Mouse (Mus musculus): ENCODE results near the gene Cftr. TPM values are rescaled to one million over a fixed set of nuclear protein-coding genes. Genes with fewer than 3 reads are reported as not detected.
A peak's percentile ranks its signal among the peaks of the same experiment; 100 is the strongest.

The Cftr gene
- polyA plus RNA-seq, 1 experiment from 2014 or later, result 7.4 TPM

DNA sequence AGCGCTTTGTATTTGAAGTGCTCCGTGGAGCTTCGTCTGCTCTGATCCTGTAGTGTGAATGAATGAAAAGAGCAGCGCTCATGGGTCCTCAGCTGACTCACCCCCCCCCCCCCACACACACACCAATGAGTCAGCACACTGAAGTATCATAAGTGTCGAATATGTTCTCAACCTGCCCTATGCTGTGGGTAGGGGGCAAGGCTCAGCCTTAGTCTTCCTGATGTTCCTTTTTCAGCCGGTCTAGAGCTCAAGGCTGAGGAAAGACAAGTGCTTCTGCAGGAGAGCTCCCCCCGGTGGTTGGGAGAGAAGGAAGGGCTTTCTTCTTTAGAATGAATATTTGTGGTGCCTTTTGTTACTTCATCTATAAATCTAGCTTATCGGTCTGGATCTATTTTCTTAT is 1.1 kb downstream of the Cftr start:
- H3K36me3 ChIP-seq (ENCODE audit: control insufficient read depth, insufficient read depth), result no peaks in the 10 kb centered on the region
- WGBS, result 28% methylated on average over 8 of the region's 8 CpGs
- 0 out of 2 replicates have a peak, but pooled peaks cover 2% of the 10 kb centered on the region for H3K4me1 ChIP-seq (replicated peaks; ENCODE audit: control insufficient read depth, insufficient read depth, low read length)
- peak overlapping the region; percentile 81 for H3K4me2 ChIP-seq (replicated peaks; ENCODE audit: low read depth)
- ATAC-seq, result peak; percentile 85
- no peaks in the 10 kb centered on the region for H3K9me3 ChIP-seq (ENCODE audit: control insufficient read depth)
- peak overlapping the region; percentile 52 for H3K4me3 ChIP-seq (ENCODE audit: low read depth, low read length)
- no peak overlapping the region for H3K9ac ChIP-seq (ENCODE audit: low read depth, low read length)
- H3K27me3 ChIP-seq (replicated peaks; ENCODE audit: control insufficient read depth, insufficient read depth, low read length), result no peaks in the 10 kb centered on the region
- peak; percentile 75 for TF ChIP-seq CTCF (IDR thresholded peaks at IDR 0.05; ENCODE audit: low read depth)
- no peak overlapping the region for H3K27ac ChIP-seq (ENCODE audit: low read depth, low read length)

DNA sequence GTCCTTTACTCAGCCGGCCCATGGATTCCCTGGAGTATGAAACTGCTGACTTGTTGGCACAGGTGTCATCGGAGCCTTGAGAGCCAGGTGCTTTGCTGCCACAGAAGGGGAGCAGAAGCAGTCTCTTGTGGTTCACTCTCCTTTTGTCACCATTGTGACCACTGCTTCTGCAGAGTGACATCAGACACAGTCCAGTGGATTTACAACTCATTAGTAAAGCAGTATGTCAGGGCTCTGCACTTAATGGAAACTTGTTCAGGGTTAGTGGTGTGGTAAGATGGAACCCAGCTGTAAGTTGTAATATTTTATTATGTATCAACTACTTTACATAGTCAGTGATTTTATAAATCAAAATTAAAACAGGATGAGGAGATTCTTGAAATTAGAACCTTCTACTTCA is 7.0 kb downstream of the Cftr start:
- Histone ChIP-seq H3K36me3 (ENCODE audit: control insufficient read depth, insufficient read depth) (no peaks in the 10 kb centered on the region), H3K9me3 (ENCODE audit: control insufficient read depth) (no peaks in the 10 kb centered on the region), H3K4me1 (replicated peaks; ENCODE audit: control insufficient read depth, insufficient read depth, low read length) (0 out of 2 replicates have a peak, but pooled peaks cover 2% of the 10 kb centered on the region), H3K9ac (ENCODE audit: low read depth, low read length) (no peak overlapping the region), H3K27me3 (replicated peaks; ENCODE audit: control insufficient read depth, insufficient read depth, low read length) (no peaks in the 10 kb centered on the region), H3K27ac (ENCODE audit: low read depth, low read length) (no peak overlapping the region), H3K4me3 (ENCODE audit: low read depth, low read length) (no peak overlapping the region), H3K4me2 (replicated peaks; ENCODE audit: low read depth) (no peak overlapping the region)
- ATAC-seq, result no peak
- 55% methylated on average over 2 of the region's 2 CpGs for WGBS
- no peak for TF ChIP-seq CTCF (IDR thresholded peaks at IDR 0.05; ENCODE audit: low read depth)

DNA sequence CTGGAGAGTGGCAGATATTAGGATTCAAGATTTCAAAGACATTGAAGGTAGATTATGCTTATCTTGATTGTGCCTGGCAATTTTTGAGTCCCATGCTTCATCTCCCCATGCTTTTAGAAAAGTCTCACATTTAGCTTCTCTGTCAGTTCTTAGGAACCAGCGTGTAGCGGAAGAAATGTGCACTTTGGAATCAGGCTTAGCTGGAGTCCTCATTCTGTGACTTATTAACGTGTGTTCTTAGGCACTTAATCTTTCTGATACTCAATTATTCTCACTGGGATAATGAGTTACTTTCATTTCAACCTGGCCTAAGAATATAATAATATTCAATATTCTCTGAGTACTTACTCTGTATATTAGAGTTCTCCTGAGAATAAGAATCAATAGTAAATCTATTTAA is 10.2 kb downstream of the Cftr start:
- WGBS, result 44% methylated on average over 3 of the region's 3 CpGs

DNA sequence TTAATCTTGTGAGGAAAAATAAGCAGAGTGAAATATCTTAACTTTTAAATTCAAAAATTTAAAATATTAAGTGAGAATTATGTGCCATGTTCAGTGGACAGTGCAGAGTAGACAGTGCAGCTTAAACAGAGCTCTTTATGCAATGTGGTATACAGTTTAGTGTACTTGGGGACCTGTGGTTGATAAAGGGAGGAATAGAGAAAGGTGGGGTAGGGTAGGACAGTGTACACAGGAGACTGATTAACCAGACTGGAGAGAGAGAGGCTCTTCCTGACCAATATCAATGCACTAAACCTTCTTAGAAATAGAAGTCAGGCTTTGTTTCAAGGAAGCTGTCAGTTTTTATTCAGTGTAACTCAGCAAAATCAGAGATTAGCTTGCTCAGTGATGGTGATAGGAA is 12.4 kb downstream of the Cftr start:
- Histone ChIP-seq H3K4me1 (replicated peaks; ENCODE audit: control insufficient read depth, insufficient read depth, low read length) (no peaks in the 10 kb centered on the region), H3K36me3 (ENCODE audit: control insufficient read depth, insufficient read depth) (no peaks in the 10 kb centered on the region), H3K9ac (ENCODE audit: low read depth, low read length) (no peak overlapping the region), H3K4me2 (replicated peaks; ENCODE audit: low read depth) (no peak overlapping the region), H3K9me3 (ENCODE audit: control insufficient read depth) (no peaks in the 10 kb centered on the region), H3K27me3 (replicated peaks; ENCODE audit: control insufficient read depth, insufficient read depth, low read length) (no peaks in the 10 kb centered on the region), H3K27ac (ENCODE audit: low read depth, low read length) (no peak overlapping the region; the same call in 1 of the 2 replicates), H3K4me3 (ENCODE audit: low read depth, low read length) (no peak overlapping the region)
- no peak for TF ChIP-seq CTCF (IDR thresholded peaks at IDR 0.05; ENCODE audit: low read depth)
- peak; percentile 55; the same call in 1 of the 2 replicates for ATAC-seq

More for the DNA sequence above, 10.2 kb downstream of the Cftr start:
- Histone ChIP-seq H3K4me1 (replicated peaks; ENCODE audit: control insufficient read depth, insufficient read depth, low read length) (0 out of 2 replicates have a peak, but pooled peaks cover under 1% of the 10 kb centered on the region), H3K4me2 (replicated peaks; ENCODE audit: low read depth) (peak overlapping the region; percentile 53), H3K9me3 (ENCODE audit: control insufficient read depth) (no peaks in the 10 kb centered on the region), H3K9ac (ENCODE audit: low read depth, low read length) (no peak overlapping the region), H3K36me3 (ENCODE audit: control insufficient read depth, insufficient read depth) (no peaks in the 10 kb centered on the region), H3K27ac (ENCODE audit: low read depth, low read length) (no peak overlapping the region), H3K4me3 (ENCODE audit: low read depth, low read length) (no peak overlapping the region), H3K27me3 (replicated peaks; ENCODE audit: control insufficient read depth, insufficient read depth, low read length) (no peaks in the 10 kb centered on the region)
- ATAC-seq, result peak; percentile 80
- no peak for TF ChIP-seq CTCF (IDR thresholded peaks at IDR 0.05; ENCODE audit: low read depth)

DNA sequence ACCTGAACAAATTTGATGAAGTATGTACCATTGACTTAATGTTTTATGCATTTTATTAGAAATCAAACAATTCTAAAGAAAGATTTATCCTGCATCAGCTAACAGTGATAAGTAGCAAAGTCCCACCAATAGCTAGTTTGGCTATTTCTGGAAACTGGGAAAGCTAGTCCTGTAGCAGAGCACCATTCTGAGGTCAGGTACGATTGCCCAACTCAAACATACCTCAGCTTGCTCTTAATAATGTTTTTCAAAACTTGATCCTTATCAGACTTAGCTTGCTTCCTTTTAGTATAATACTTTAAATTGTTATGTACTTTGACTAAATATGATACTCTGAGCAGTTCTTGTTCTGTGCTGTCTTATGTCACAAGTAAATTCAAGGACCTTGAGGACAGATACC is 50.2 kb downstream of the Cftr start:
- no peak overlapping the region for H3K4me3 ChIP-seq (ENCODE audit: low read depth, low read length)
- WGBS, result 46% methylated on average over 1 of the region's 1 CpGs
- no peaks in the 10 kb centered on the region for H3K36me3 ChIP-seq (ENCODE audit: control insufficient read depth, insufficient read depth)
- H3K27me3 ChIP-seq (replicated peaks; ENCODE audit: control insufficient read depth, insufficient read depth, low read length), result no peaks in the 10 kb centered on the region
- no peaks in the 10 kb centered on the region for H3K4me1 ChIP-seq (replicated peaks; ENCODE audit: control insufficient read depth, insufficient read depth, low read length)
- no peak for TF ChIP-seq CTCF (IDR thresholded peaks at IDR 0.05; ENCODE audit: low read depth)
- ATAC-seq, result no peak
- no peaks in the 10 kb centered on the region for H3K9me3 ChIP-seq (ENCODE audit: control insufficient read depth)
- H3K4me2 ChIP-seq (replicated peaks; ENCODE audit: low read depth), result no peak overlapping the region
- H3K9ac ChIP-seq (ENCODE audit: low read depth, low read length), result no peak overlapping the region
- no peak overlapping the region for H3K27ac ChIP-seq (ENCODE audit: low read depth, low read length)

DNA sequence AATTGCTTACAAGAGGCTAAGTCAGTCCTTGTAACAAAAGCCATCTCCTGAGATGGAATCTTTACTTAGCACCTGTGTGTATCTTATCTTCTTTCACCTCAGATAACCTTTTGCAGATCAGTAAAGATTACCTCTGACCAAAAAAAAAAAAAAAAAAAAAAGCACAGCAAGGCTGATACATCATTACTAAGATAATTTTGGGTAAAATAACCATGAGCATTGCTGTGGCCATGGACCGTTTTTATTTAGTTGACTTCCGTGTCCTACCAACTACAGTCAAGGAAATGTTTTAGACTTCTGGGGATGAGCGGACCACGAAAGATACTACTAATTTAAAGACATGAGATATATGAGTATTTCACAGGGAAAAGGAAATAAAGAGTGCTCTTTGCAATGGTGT is 52.7 kb downstream of the Cftr start:
- 90% methylated on average over 4 of the region's 4 CpGs for WGBS
- H3K36me3 ChIP-seq (ENCODE audit: control insufficient read depth, insufficient read depth), result no peaks in the 10 kb centered on the region
- no peak for ATAC-seq
- no peak overlapping the region for H3K27ac ChIP-seq (ENCODE audit: low read depth, low read length)
- H3K4me1 ChIP-seq (replicated peaks; ENCODE audit: control insufficient read depth, insufficient read depth, low read length), result no peaks in the 10 kb centered on the region
- no peak overlapping the region for H3K4me2 ChIP-seq (replicated peaks; ENCODE audit: low read depth)
- H3K27me3 ChIP-seq (replicated peaks; ENCODE audit: control insufficient read depth, insufficient read depth, low read length), result no peaks in the 10 kb centered on the region
- H3K9me3 ChIP-seq (ENCODE audit: control insufficient read depth), result no peaks in the 10 kb centered on the region
- H3K4me3 ChIP-seq (ENCODE audit: low read depth, low read length), result no peak overlapping the region
- no peak for TF ChIP-seq CTCF (IDR thresholded peaks at IDR 0.05; ENCODE audit: low read depth)
- no peak overlapping the region for H3K9ac ChIP-seq (ENCODE audit: low read depth, low read length)

DNA sequence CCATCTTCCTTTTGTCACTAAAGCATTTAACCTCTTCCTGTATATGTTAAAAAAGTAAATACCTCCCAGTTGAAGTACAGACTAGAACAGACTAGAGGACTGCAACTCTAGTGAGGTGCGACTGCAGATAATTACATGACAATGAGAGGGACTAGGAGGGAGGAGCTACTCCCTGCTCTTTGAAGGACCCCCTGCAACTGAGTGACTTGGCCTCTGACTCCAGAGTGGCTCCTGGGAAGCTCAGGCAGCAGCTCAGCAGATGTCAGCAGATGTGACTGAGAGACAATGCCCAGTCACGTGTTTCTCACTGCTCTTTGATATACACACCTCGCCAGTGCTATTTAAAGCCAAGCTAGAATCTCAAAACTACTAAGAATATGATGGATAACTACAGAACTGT is 54.7 kb downstream of the Cftr start:
- no peaks in the 10 kb centered on the region for H3K4me1 ChIP-seq (replicated peaks; ENCODE audit: control insufficient read depth, insufficient read depth, low read length)
- no peak for TF ChIP-seq CTCF (IDR thresholded peaks at IDR 0.05; ENCODE audit: low read depth)
- no peaks in the 10 kb centered on the region for H3K9me3 ChIP-seq (ENCODE audit: control insufficient read depth)
- no peak overlapping the region for H3K4me3 ChIP-seq (ENCODE audit: low read depth, low read length)
- H3K27ac ChIP-seq (ENCODE audit: low read depth, low read length), result no peak overlapping the region
- ATAC-seq, result no peak
- no peak overlapping the region for H3K9ac ChIP-seq (ENCODE audit: low read depth, low read length)
- no peaks in the 10 kb centered on the region for H3K27me3 ChIP-seq (replicated peaks; ENCODE audit: control insufficient read depth, insufficient read depth, low read length)
- H3K4me2 ChIP-seq (replicated peaks; ENCODE audit: low read depth), result no peak overlapping the region
- peaks cover 3% of the 10 kb centered on the region; the same call in 1 of the 2 replicates for H3K36me3 ChIP-seq (ENCODE audit: control insufficient read depth, insufficient read depth)
- 42% methylated on average over 3 of the region's 3 CpGs for WGBS
